Mouse (Mus musculus) thymus, adult 2 months (tissue): Measurements from ENCODE around the gene Slc8a1. TPM values are rescaled to one million over a fixed set of nuclear protein-coding genes. Genes with fewer than 3 reads are reported as not detected.

Source experiments
- DNase-seq: peaks from one replicate; pipeline ENCODE4 v3.0.0; 2021
- H3K27ac ChIP-seq: fragments of 200-500 bp; 2 replicates; pipeline ENCODE4 v1.5.1; 2012; ENCODE audit warnings: low read length, control low read depth; ENCODE audit not compliant: control insufficient read depth, insufficient read depth
- H3K27me3 ChIP-seq: fragments of 200-500 bp; 2 replicates; pipeline ENCODE4 v1.6.1; 2012; ENCODE audit warnings: mild to moderate bottlenecking, low read length, moderate library complexity, mixed read lengths; ENCODE audit not compliant: control insufficient read depth, insufficient read depth
- H3K36me3 ChIP-seq: fragments of 200-500 bp; 2 replicates; pipeline ENCODE4 v1.6.1; 2012; ENCODE audit warnings: mild to moderate bottlenecking, low read length, moderate library complexity; ENCODE audit not compliant: control insufficient read depth, insufficient read depth
- H3K4me1 ChIP-seq: fragments of 200-500 bp; replicated peaks from 2 replicates; pipeline ENCODE4 v1.6.1; 2012; ENCODE audit warnings: low read length; ENCODE audit not compliant: control insufficient read depth, insufficient read depth
- H3K4me3 ChIP-seq: fragments of 200-500 bp; 2 replicates; pipeline ENCODE4 v1.5.1; 2012; ENCODE audit warnings: mild to moderate bottlenecking, low read length, control low read depth, moderate library complexity; ENCODE audit not compliant: control insufficient read depth, insufficient read depth
- CTCF ChIP-seq: fragments of 200-500 bp; IDR thresholded peaks from 2 replicates; pipeline ENCODE4 v1.5.1; 2012; ENCODE audit warnings: mild to moderate bottlenecking, control low read depth, low read length, moderate library complexity, borderline replicate concordance; ENCODE audit not compliant: control insufficient read depth, poor library complexity, insufficient read depth; ENCODE audit errors: extremely low read depth
- POLR2A ChIP-seq: fragments of 200-500 bp; IDR thresholded peaks from 2 replicates; pipeline ENCODE4 v1.6.1; 2012; ENCODE audit warnings: mild to moderate bottlenecking, low read length, control low read depth, moderate library complexity; ENCODE audit not compliant: control insufficient read depth, poor library complexity, insufficient read depth; ENCODE audit errors: extremely low read depth
- WGBS: fragments of 180-500 bp; shearing (Covaris S2); methylation state at CpG from one replicate; pipeline ENCODE4 v1.1.7; 2018; 5-methylcytosine and 5-hydroxymethylcytosine counted together
- polyA plus RNA-seq: library from polyadenylated mRNA; depleted of rRNA; stranded (reverse); fragments of >200 nt; gene quantifications from 2 replicates; pipeline ENCODE4 v1.2.3, GENCODE M21; 2012

Slc8a1 gene
- polyA plus RNA-seq, 1 experiment, result 3.1 TPM

- Histone ChIP-seq H3K4me3 (no peak overlapping the region), H3K27ac (no peak overlapping the region), H3K27me3 (no peaks in the 10 kb centered on the region), H3K4me1 (no peaks in the 10 kb centered on the region), H3K36me3 (no peaks in the 10 kb centered on the region)
- TF ChIP-seq POLR2A (no peak), CTCF (no peak)
- DNase-seq, result no peak
- WGBS, result 91% methylated on average over 5 of the region's 5 CpGs
Measured at GRCm38 (mm10) chr17:81468941-81469340, 269.2 kb downstream of the Slc8a1 start.

- Histone ChIP-seq H3K27ac (no peak overlapping the region), H3K4me1 (no peaks in the 10 kb centered on the region), H3K36me3 (no peaks in the 10 kb centered on the region), H3K27me3 (no peaks in the 10 kb centered on the region), H3K4me3 (no peak overlapping the region)
- WGBS, result 69% methylated on average over 3 of the region's 3 CpGs
- TF ChIP-seq CTCF (no peak), POLR2A (no peak)
- no peak for DNase-seq
Measured at GRCm38 (mm10) chr17:81459379-81459778, 278.8 kb downstream of the Slc8a1 start.

DNA sequence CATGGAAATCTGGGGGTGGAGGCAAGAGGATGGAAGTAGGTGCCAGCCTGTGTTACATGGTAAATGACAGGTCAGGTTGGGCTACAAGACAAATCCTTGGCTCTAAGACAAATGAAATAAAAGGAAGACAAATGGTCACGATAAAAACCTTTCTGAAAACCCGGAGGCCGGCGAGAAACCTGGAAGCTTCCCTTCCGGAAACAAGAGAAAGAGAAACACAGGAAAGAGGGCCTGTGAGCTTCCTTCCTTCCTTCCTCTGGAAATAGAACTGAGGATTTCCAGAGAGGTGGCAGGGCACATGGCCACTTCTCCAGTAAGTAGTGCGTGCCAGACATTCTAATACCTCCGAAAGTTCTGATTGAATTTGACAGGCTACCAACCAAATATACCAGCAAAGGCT, 282.2 kb downstream of the Slc8a1 start:
- no peak for DNase-seq
- H3K36me3 ChIP-seq, result no peaks in the 10 kb centered on the region
- H3K4me1 ChIP-seq, result no peaks in the 10 kb centered on the region
- H3K27me3 ChIP-seq, result no peaks in the 10 kb centered on the region
- H3K4me3 ChIP-seq, result no peak overlapping the region
- no peak overlapping the region for H3K27ac ChIP-seq
- TF ChIP-seq CTCF, result no peak
- 94% methylated on average over 7 of the region's 7 CpGs for WGBS

GRCm38 (mm10) chr17:81455269-81455668, 282.9 kb downstream of the Slc8a1 start:
- no peaks in the 10 kb centered on the region for H3K27me3 ChIP-seq
- H3K4me3 ChIP-seq, result no peak overlapping the region
- no peaks in the 10 kb centered on the region for H3K36me3 ChIP-seq
- DNase-seq, result no peak
- H3K4me1 ChIP-seq, result no peaks in the 10 kb centered on the region
- TF ChIP-seq POLR2A, result no peak
- no peak for TF ChIP-seq CTCF
- H3K27ac ChIP-seq, result no peak overlapping the region
- 92% methylated on average over 3 of the region's 3 CpGs for WGBS

GRCm38 (mm10) chr17:81441463-81441862, 296.7 kb downstream of the Slc8a1 start, which contains the start of gene Gm11096:
TSS of gene Gm11096 (plus strand) at chr17:81441763.
- Histone ChIP-seq H3K36me3 (no peaks in the 10 kb centered on the region), H3K27ac (no peak within 1 kb of the TSS), H3K4me1 (no peaks in the 10 kb centered on the region), H3K4me3 (no peak within 1 kb of the TSS), H3K27me3 (no peaks in the 10 kb centered on the region)
- TF ChIP-seq POLR2A, result no peak
- TF ChIP-seq CTCF, result no peak
- DNase-seq, result no peak

- H3K36me3 ChIP-seq, result no peaks in the 10 kb centered on the region
- no peaks in the 10 kb centered on the region for H3K4me1 ChIP-seq
- 83% methylated on average over 5 of the region's 5 CpGs for WGBS
- DNase-seq, result no peak
- no peak for TF ChIP-seq POLR2A
- TF ChIP-seq CTCF, result no peak
- H3K27ac ChIP-seq, result no peak overlapping the region
- no peaks in the 10 kb centered on the region for H3K27me3 ChIP-seq
- no peak overlapping the region for H3K4me3 ChIP-seq
Measured at GRCm38 (mm10) chr17:81433148-81433547, 305.0 kb downstream of the Slc8a1 start.

DNA sequence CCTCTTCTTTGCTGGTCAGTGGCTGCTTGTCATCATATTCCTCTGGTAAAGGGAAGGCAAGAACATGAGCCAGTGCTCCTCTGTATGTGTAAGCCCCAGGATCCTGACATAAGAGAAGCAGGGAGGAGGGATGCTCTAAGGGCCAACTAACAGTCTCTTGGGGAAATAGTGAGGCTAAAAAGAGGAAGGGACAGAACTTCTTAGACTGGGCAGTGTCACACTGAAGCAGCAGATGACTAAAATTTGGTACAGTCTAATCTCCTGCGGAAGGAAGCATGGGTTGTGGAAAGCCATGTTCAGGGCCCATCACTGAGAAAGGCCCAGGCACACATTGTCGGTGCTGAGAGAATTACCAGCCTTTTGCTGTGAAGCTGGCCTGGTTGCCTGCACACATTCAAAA, 305.4 kb downstream of the Slc8a1 start:
- Histone ChIP-seq H3K27me3 (no peaks in the 10 kb centered on the region), H3K36me3 (no peaks in the 10 kb centered on the region), H3K4me1 (no peaks in the 10 kb centered on the region), H3K4me3 (no peak overlapping the region), H3K27ac (no peak overlapping the region)
- WGBS, result 88% methylated on average over 2 of the region's 2 CpGs
- no peak for DNase-seq
- TF ChIP-seq CTCF (no peak), POLR2A (no peak)

DNA sequence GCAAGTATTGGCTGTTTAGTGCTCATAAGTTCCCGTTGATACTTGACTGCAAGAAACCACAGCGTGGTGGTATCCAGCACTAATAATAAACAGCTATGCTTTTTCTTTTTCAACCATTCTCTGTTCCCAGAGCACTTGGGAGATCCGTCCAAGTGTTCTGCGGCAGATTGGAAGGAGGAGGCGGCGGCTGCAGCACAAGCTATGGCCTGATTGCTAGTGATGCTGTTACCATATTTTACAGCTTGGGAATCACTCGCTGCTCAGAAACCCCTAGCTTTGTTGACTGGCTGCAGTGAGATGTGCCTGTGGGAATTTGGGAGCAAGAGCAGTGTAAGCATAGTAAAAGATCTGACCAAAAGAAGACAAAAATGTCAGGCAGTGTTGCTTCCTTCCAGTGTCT, 310.9 kb downstream of the Slc8a1 start:
- WGBS, result 96% methylated on average over 7 of the region's 7 CpGs
- no peak for TF ChIP-seq CTCF
- TF ChIP-seq POLR2A, result no peak

More for the DNA sequence above, 310.9 kb downstream of the Slc8a1 start:
- no peak overlapping the region for H3K27ac ChIP-seq
- no peaks in the 10 kb centered on the region for H3K27me3 ChIP-seq
- no peaks in the 10 kb centered on the region for H3K4me1 ChIP-seq
- no peak overlapping the region for H3K4me3 ChIP-seq
- no peak for DNase-seq
- H3K36me3 ChIP-seq, result no peaks in the 10 kb centered on the region
